8 mouse cellular contexts compared by ENCODE assay signal in the genomic region with DNA sequence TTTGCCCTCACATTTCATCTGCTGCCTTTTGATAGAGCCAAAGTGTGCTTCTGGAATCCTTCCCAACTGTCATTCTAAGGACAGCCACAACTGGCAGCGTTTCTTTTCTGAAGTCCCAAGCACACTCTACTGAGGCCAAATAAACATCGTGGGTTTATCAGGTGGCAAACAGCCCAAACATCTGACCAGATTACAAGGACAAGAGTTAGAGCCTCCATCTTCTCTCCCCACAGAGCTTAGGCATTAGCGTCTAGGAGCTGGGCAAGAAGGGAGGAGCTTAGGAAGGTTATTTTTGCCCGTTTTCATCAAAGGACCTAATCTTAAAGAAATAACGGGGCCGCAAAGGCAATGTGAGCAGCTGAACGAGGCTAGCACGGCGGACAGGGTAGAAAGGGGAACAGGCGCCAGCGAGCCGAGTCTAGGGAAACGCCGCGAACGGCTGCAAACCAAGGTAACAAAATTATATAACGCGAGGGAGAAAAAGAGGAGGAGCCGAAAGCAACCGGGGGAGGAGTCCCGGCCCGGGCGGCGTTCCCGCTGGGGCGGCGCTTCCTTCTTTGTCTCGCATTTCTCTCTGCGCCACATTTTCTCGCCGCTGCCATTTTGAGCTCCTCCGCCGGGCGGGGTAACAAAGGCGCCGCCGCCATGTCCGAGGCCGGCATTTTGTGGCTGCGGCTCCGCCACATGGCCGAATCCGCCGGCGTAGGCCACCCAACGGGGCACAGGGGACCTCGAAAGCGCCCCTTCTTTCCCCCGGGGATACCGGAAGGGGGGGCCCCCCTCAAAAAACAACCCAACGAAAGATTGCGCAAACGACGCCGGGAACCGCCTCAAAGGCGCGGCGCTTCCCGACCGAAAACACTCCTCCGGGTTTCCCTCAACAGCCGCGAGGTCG. TPM values are rescaled to one million over a fixed set of nuclear protein-coding genes. Genes with fewer than 3 reads are reported as not detected.
A peak's percentile ranks its signal among the peaks of the same experiment; 100 is the strongest.
DNase-seq lines count a peak whose midpoint lies in the region; ATAC-seq and TF ChIP-seq lines count a peak whose summit lies in the region.

No protein-coding gene starts in this region.

- peak; percentile 69 to 73; a peak in 3 of 4 replicates for TF ChIP-seq POLR2A in MEL (IDR thresholded peaks at IDR 0.05; ENCODE audit: control insufficient read depth in 1 of 2, insufficient read depth in 1 of 2, low read depth in 1 of 2, low read length in 2 of 2, poor library complexity in 1 of 2)
- TF ChIP-seq POLR2A in cerebellum, adult 2 months (IDR thresholded peaks at IDR 0.05; ENCODE audit: borderline replicate concordance, insufficient read depth, low read length), result no peak
- TF ChIP-seq POLR2A in thymus, adult 2 months (IDR thresholded peaks at IDR 0.05; ENCODE audit: control insufficient read depth, extremely low read depth, insufficient read depth, low read length, poor library complexity), result peak; percentile 72

- WGBS in cerebellum, adult 2 months, result under 1% methylated on average over 65 of the region's 65 CpGs
- under 1% methylated on average over 65 of the region's 65 CpGs for WGBS in lung, embryonic 16.5 days
- WGBS in thymus, adult 2 months, result under 1% methylated on average over 65 of the region's 65 CpGs

- no peaks in the 10 kb centered on the region for H3K27me3 ChIP-seq in MEL (ENCODE audit: control insufficient read depth in 1 of 2, insufficient read depth in 2 of 2, low read length in 2 of 2)
- H3K27me3 ChIP-seq in cerebellum, adult 2 months (ENCODE audit: control insufficient read depth, insufficient read depth, low read length), result no peaks in the 10 kb centered on the region
- H3K27me3 ChIP-seq in lung, embryonic 16.5 days (ENCODE audit: control insufficient read depth, insufficient read depth, low read depth, low read length), result no peaks in the 10 kb centered on the region
- H3K27me3 ChIP-seq in thymus, adult 2 months (ENCODE audit: control insufficient read depth, insufficient read depth, low read length), result no peaks in the 10 kb centered on the region

- peak overlapping the region; percentile 91 for H3K27ac ChIP-seq in MEL (ENCODE audit: control insufficient read depth, low read depth, low read length)
- H3K27ac ChIP-seq in cerebellum, adult 2 months (ENCODE audit: insufficient read depth, low read length), result peak overlapping the region; percentile 87
- H3K27ac ChIP-seq in lung, embryonic 16.5 days (ENCODE audit: low read length), result peak overlapping the region; percentile 99
- H3K27ac ChIP-seq in thymus, adult 2 months (ENCODE audit: control insufficient read depth, insufficient read depth, low read length), result peak overlapping the region; percentile 75

- peak; percentile 6 to 15 for ATAC-seq in hematopoietic stem cell, adult 5-6 weeks (replicated peaks in 1 of 2; ENCODE audit: insufficient read depth in 1 of 2, low FRiP score in 2 of 2, low TSS enrichment in 1 of 2, low read depth in 1 of 2, poor library complexity in 2 of 2, severe bottlenecking in 2 of 2)
- ATAC-seq in lung, embryonic 16.5 days (ENCODE audit: low read depth), result peak; percentile 41

- peak overlapping the region; percentile 82 to 86 for H3K4me3 ChIP-seq in MEL (ENCODE audit: control insufficient read depth in 1 of 2, insufficient read depth in 1 of 2, low read depth in 2 of 2, low read length in 2 of 2)
- H3K4me3 ChIP-seq in cerebellum, adult 2 months (replicated peaks; ENCODE audit: insufficient read depth, low read depth, low read length), result peak overlapping the region; percentile 87
- peak overlapping the region; percentile 70 for H3K4me3 ChIP-seq in lung, embryonic 16.5 days (ENCODE audit: low read length)
- H3K4me3 ChIP-seq in thymus, adult 2 months (ENCODE audit: control insufficient read depth, insufficient read depth, low read length), result peak overlapping the region; percentile 78

- no peaks in the 10 kb centered on the region for H3K9me3 ChIP-seq in MEL (replicated peaks; ENCODE audit: insufficient read depth, low read length)
- H3K9me3 ChIP-seq in lung, embryonic 16.5 days (ENCODE audit: control insufficient read depth, low read length), result no peaks in the 10 kb centered on the region

- TF ChIP-seq RAD21 in MEL (IDR thresholded peaks at IDR 0.05; ENCODE audit: low read depth, low read length), result no peak

- H3K4me1 ChIP-seq in MEL (ENCODE audit: control insufficient read depth in 1 of 2, insufficient read depth in 2 of 2, low read length in 2 of 2), result peaks cover 3 to 9% of the 10 kb centered on the region in 2 experiments
- H3K4me1 ChIP-seq in cerebellum, adult 2 months (ENCODE audit: control insufficient read depth, insufficient read depth, low read length), result no peaks in the 10 kb centered on the region; the same call in 1 of the 2 replicates
- peaks cover 9% of the 10 kb centered on the region for H3K4me1 ChIP-seq in lung, embryonic 16.5 days (replicated peaks; ENCODE audit: control insufficient read depth, insufficient read depth, low read length)
- 0 out of 2 replicates have a peak, but pooled peaks cover 2% of the 10 kb centered on the region for H3K4me1 ChIP-seq in thymus, adult 2 months (replicated peaks; ENCODE audit: control insufficient read depth, insufficient read depth, low read length)

- peak overlapping the region; percentile 70 for H3K4me2 ChIP-seq in lung, embryonic 16.5 days (ENCODE audit: low read depth, low read length)

- peak; percentile 94 for DNase-seq in MEL (ENCODE audit: low read depth, low spot score)
- DNase-seq in cerebellum, adult 2 months, result peak; percentile 89
- peak; percentile 81 for DNase-seq in forelimb bud, embryonic 11.5 days (ENCODE audit: low read depth, low spot score)
- peak; percentile 87 for DNase-seq in layer of hippocampus, adult 9-11 months
- DNase-seq in ovary, adult 18-20 months (ENCODE audit: low spot score), result peak; percentile 81
- DNase-seq in thymus, adult 2 months, result peak; percentile 88

- H3K79me2 ChIP-seq in MEL (ENCODE audit: control insufficient read depth, insufficient read depth, low read length, poor library complexity), result peaks cover 50% of the 10 kb centered on the region

- H3K9ac ChIP-seq in MEL (ENCODE audit: control insufficient read depth, low read depth, low read length, poor library complexity, severe bottlenecking), result peak overlapping the region; percentile 96
- peak overlapping the region; percentile 98 for H3K9ac ChIP-seq in lung, embryonic 16.5 days (ENCODE audit: low read length)

- TF ChIP-seq EP300 in MEL (IDR thresholded peaks at IDR 0.05; ENCODE audit: low read depth in 1 of 2, low read length in 2 of 2), result peak; percentile 40 to 45; a peak in 3 of 4 replicates

- no peak for TF ChIP-seq CTCF in MEL (IDR thresholded peaks at IDR 0.05 in 2 of 3, conservative IDR thresholded peaks at IDR 0.05 in 1 of 3; ENCODE audit: control insufficient read depth in 1 of 3, insufficient read depth in 1 of 3, low read depth in 2 of 3, low read length in 3 of 3, poor library complexity in 1 of 3, severe bottlenecking in 1 of 3)
- TF ChIP-seq CTCF in cerebellum, adult 2 months (IDR thresholded peaks at IDR 0.05; ENCODE audit: borderline replicate concordance, insufficient read depth, low read depth, low read length), result no peak
- TF ChIP-seq CTCF in thymus, adult 2 months (IDR thresholded peaks at IDR 0.05; ENCODE audit: borderline replicate concordance, control insufficient read depth, extremely low read depth, insufficient read depth, low read length, poor library complexity), result 0 out of 2 replicates have a peak, but pooled peaks have one; percentile 34

- H3K36me3 ChIP-seq in MEL (ENCODE audit: control insufficient read depth in 1 of 2, insufficient read depth in 2 of 2, low read length in 2 of 2), result peaks cover 45 to 53% of the 10 kb centered on the region in 2 experiments
- H3K36me3 ChIP-seq in lung, embryonic 16.5 days (ENCODE audit: control insufficient read depth, insufficient read depth, low read length), result peaks cover 35% of the 10 kb centered on the region
- peaks cover 49% of the 10 kb centered on the region for H3K36me3 ChIP-seq in thymus, adult 2 months (ENCODE audit: control insufficient read depth, insufficient read depth, low read length)

RNA-seq across cellular contexts. Expression of gene Ddx5, which starts 1.6 kb away (rescaled TPM):
- total RNA-seq in MEL (2012; rRNA removed), result 338 and 358 TPM in 2 replicates
- 1,000 to 10,000 TPM in 1 of 2 experiments, 100 to 1,000 TPM in 1; 748 to 3,269 TPM for polyA plus RNA-seq in MEL (2012; ENCODE audit: insufficient read depth in 1 of 2, insufficient read length in 2 of 2, low read depth in 1 of 2, low replicate concordance in 2 of 2, missing spikeins in 1 of 2)
- polyA plus RNA-seq in cerebellum, adult 2 months (2012; rRNA removed), result 676 and 721 TPM in 2 replicates
- 1,945 and 2,149 TPM in 2 replicates for total RNA-seq in hematopoietic stem cell, adult 5-6 weeks (2017)
- 352 and 357 TPM in 2 replicates for polyA plus RNA-seq in lung, embryonic 16.5 days (2015; fragmentation: Nextera tagmentation; extraction: Ambion mirVana)
- 722 and 855 TPM in 2 replicates for polyA plus RNA-seq in thymus, adult 2 months (2012; rRNA removed)

RNA-seq across cellular contexts. Expression of gene Cep95, which starts 1.7 kb away (rescaled TPM):
- total RNA-seq in MEL (2012; rRNA removed), result 11.2 and 11.6 TPM in 2 replicates
- 10 to 100 TPM in 1 of 2 experiments, not detected in 1; 12.9 TPM for polyA plus RNA-seq in MEL (2012; ENCODE audit: insufficient read depth in 1 of 2, insufficient read length in 2 of 2, low read depth in 1 of 2, low replicate concordance in 2 of 2, missing spikeins in 1 of 2)
- 31.8 and 37.1 TPM in 2 replicates for polyA plus RNA-seq in cerebellum, adult 2 months (2012; rRNA removed)
- 25.3 and 53.4 TPM in 2 replicates for total RNA-seq in hematopoietic stem cell, adult 5-6 weeks (2017)
- polyA plus RNA-seq in lung, embryonic 16.5 days (2015; fragmentation: Nextera tagmentation; extraction: Ambion mirVana), result 21.8 and 22.6 TPM in 2 replicates
- polyA plus RNA-seq in thymus, adult 2 months (2012; rRNA removed), result 9.0 and 10.4 TPM in 2 replicates

RNA-seq across cellular contexts. Expression of gene Polg2, which starts 8.0 kb away (rescaled TPM):
- 9.2 and 10.7 TPM in 2 replicates for total RNA-seq in MEL (2012; rRNA removed)
- 1 to 10 TPM in 1 of 2 experiments, not detected in 1; 6.3 TPM for polyA plus RNA-seq in MEL (2012; ENCODE audit: insufficient read depth in 1 of 2, insufficient read length in 2 of 2, low read depth in 1 of 2, low replicate concordance in 2 of 2, missing spikeins in 1 of 2)
- 11.7 and 12.7 TPM in 2 replicates for polyA plus RNA-seq in cerebellum, adult 2 months (2012; rRNA removed)
- total RNA-seq in hematopoietic stem cell, adult 5-6 weeks (2017), result 16.0 and 24.2 TPM in 2 replicates
- 9.0 and 9.9 TPM in 2 replicates for polyA plus RNA-seq in lung, embryonic 16.5 days (2015; fragmentation: Nextera tagmentation; extraction: Ambion mirVana)
- polyA plus RNA-seq in thymus, adult 2 months (2012; rRNA removed), result 11.1 and 11.8 TPM in 2 replicates

RNA-seq across cellular contexts. Expression of gene Milr1, which starts 36.4 kb away (rescaled TPM):
- not detected in 2 replicates for total RNA-seq in MEL (2012; rRNA removed)
- under 1 TPM in 1 of 2 experiments, not detected in 1; 0.26 TPM for polyA plus RNA-seq in MEL (2012; ENCODE audit: insufficient read depth in 1 of 2, insufficient read length in 2 of 2, low read depth in 1 of 2, low replicate concordance in 2 of 2, missing spikeins in 1 of 2)
- 0.10 and 0.30 TPM in 2 replicates for polyA plus RNA-seq in cerebellum, adult 2 months (2012; rRNA removed)
- total RNA-seq in hematopoietic stem cell, adult 5-6 weeks (2017), result 50.2 and 51.9 TPM in 2 replicates
- 1.9 and 2.2 TPM in 2 replicates for polyA plus RNA-seq in lung, embryonic 16.5 days (2015; fragmentation: Nextera tagmentation; extraction: Ambion mirVana)
- 2.8 and 3.6 TPM in 2 replicates for polyA plus RNA-seq in thymus, adult 2 months (2012; rRNA removed)

RNA-seq across cellular contexts. Expression of gene Pecam1, which starts 37.0 kb away (rescaled TPM):
- total RNA-seq in MEL (2012; rRNA removed), result 0.12 and 0.20 TPM in 2 replicates
- polyA plus RNA-seq in MEL (2012; ENCODE audit: insufficient read depth in 1 of 2, insufficient read length in 2 of 2, low read depth in 1 of 2, low replicate concordance in 2 of 2, missing spikeins in 1 of 2), result under 1 TPM in 1 of 2 experiments, not detected in 1; 0.14 TPM
- 15.8 and 16.2 TPM in 2 replicates for polyA plus RNA-seq in cerebellum, adult 2 months (2012; rRNA removed)
- total RNA-seq in hematopoietic stem cell, adult 5-6 weeks (2017), result 46.2 and 50.2 TPM in 2 replicates
- polyA plus RNA-seq in lung, embryonic 16.5 days (2015; fragmentation: Nextera tagmentation; extraction: Ambion mirVana), result 140 and 151 TPM in 2 replicates
- polyA plus RNA-seq in thymus, adult 2 months (2012; rRNA removed), result 56.6 and 57.9 TPM in 2 replicates

Comparison
In these comparisons a context has a peak if more than half of its experiments do, and no peak if none do; other contexts are left out.
1. Peak in every context shown above with its lines: DNase-seq, ATAC-seq, H3K4me3 ChIP-seq and H3K27ac ChIP-seq.